Mouse (Mus musculus): ENCODE results near the gene Cep128. TPM values are rescaled to one million over a fixed set of nuclear protein-coding genes. Genes with fewer than 3 reads are reported as not detected.

The Cep128 gene
- polyA plus RNA-seq, 1 experiment from 2014 or later = 8.9 TPM

DNA sequence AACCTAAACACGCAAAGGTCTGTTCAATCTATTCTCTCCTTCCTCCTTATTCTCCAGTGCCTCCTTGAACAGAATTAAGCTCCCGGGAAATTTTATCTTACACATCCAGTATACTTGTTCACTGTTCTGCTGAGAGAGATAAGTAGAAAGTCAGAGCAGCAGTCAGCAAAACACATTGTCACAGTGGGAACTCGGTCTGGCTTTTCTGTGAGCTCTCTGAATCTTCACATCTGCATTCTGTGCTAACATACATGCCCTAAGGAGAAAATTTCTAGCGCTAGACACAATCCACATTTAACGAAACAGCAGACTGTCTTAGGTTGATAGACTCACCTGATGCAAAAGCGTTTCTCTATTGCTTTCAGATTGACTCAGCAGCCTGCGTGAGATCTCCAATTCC, 88.3 kb downstream of the Cep128 start:
- H3K27ac ChIP-seq (ENCODE audit: low read length) = peak overlapping the region; percentile 61; the same call in 1 of the 2 replicates
- ATAC-seq (ENCODE audit: low read depth) = peak; percentile 90
- WGBS (ENCODE audit: insufficient replicate concordance) = 49% methylated on average over 7 of the region's 7 CpGs
- H3K4me1 ChIP-seq (ENCODE audit: control insufficient read depth, low read depth, low read length) = peaks cover 11% of the 10 kb centered on the region
- no peaks in the 10 kb centered on the region for H3K9me3 ChIP-seq (replicated peaks; ENCODE audit: control insufficient read depth, low read length)
- no peaks in the 10 kb centered on the region for H3K27me3 ChIP-seq (ENCODE audit: control insufficient read depth, insufficient read depth, low read depth, low read length)
- H3K36me3 ChIP-seq (ENCODE audit: control insufficient read depth, insufficient read depth) = peaks cover 13% of the 10 kb centered on the region
- H3K4me2 ChIP-seq (ENCODE audit: low read depth, low read length) = 0 out of 2 replicates have a peak overlapping the region, but pooled peaks have one; percentile 12
- H3K4me3 ChIP-seq (ENCODE audit: low read depth, low read length) = no peak overlapping the region
- no peak overlapping the region for H3K9ac ChIP-seq (ENCODE audit: low read depth, low read length)

- Histone ChIP-seq H3K9ac (ENCODE audit: low read depth, low read length) (no peak overlapping the region), H3K4me1 (ENCODE audit: control insufficient read depth, low read depth, low read length) (peaks cover 11% of the 10 kb centered on the region), H3K36me3 (ENCODE audit: control insufficient read depth, insufficient read depth) (peaks cover 13% of the 10 kb centered on the region), H3K4me2 (ENCODE audit: low read depth, low read length) (0 out of 2 replicates have a peak overlapping the region, but pooled peaks have one; percentile 12), H3K9me3 (replicated peaks; ENCODE audit: control insufficient read depth, low read length) (no peaks in the 10 kb centered on the region), H3K27ac (ENCODE audit: low read length) (0 out of 2 replicates have a peak overlapping the region, but pooled peaks have one; percentile 41), H3K27me3 (ENCODE audit: control insufficient read depth, insufficient read depth, low read depth, low read length) (no peaks in the 10 kb centered on the region), H3K4me3 (ENCODE audit: low read depth, low read length) (no peak overlapping the region)
- 88% methylated on average over 3 of the region's 3 CpGs for WGBS (ENCODE audit: insufficient replicate concordance)
- peak; percentile 7; the same call in 1 of the 2 replicates for ATAC-seq (ENCODE audit: low read depth)
Observed at GRCm38 (mm10) chr12:91295436-91295835, 88.8 kb downstream of the Cep128 start.

- no peak overlapping the region for H3K4me3 ChIP-seq (ENCODE audit: low read depth, low read length)
- H3K4me1 ChIP-seq (ENCODE audit: control insufficient read depth, low read depth, low read length) = no peaks in the 10 kb centered on the region
- 58% methylated on average over 2 of the region's 2 CpGs for WGBS (ENCODE audit: insufficient replicate concordance)
- no peak for ATAC-seq (ENCODE audit: low read depth)
- no peaks in the 10 kb centered on the region for H3K27me3 ChIP-seq (ENCODE audit: control insufficient read depth, insufficient read depth, low read depth, low read length)
- no peak overlapping the region for H3K9ac ChIP-seq (ENCODE audit: low read depth, low read length)
- H3K36me3 ChIP-seq (ENCODE audit: control insufficient read depth, insufficient read depth) = no peaks in the 10 kb centered on the region
- no peak overlapping the region for H3K4me2 ChIP-seq (ENCODE audit: low read depth, low read length)
- H3K9me3 ChIP-seq (replicated peaks; ENCODE audit: control insufficient read depth, low read length) = no peaks in the 10 kb centered on the region
- H3K27ac ChIP-seq (ENCODE audit: low read length) = no peak overlapping the region
Observed at GRCm38 (mm10) chr12:91273936-91274335, 110.3 kb downstream of the Cep128 start.

GRCm38 (mm10) chr12:91269634-91270033, 114.6 kb downstream of the Cep128 start:
- 66% methylated on average over 2 of the region's 2 CpGs for WGBS (ENCODE audit: insufficient replicate concordance)
- Histone ChIP-seq H3K36me3 (ENCODE audit: control insufficient read depth, insufficient read depth) (no peaks in the 10 kb centered on the region), H3K27ac (ENCODE audit: low read length) (no peak overlapping the region), H3K27me3 (ENCODE audit: control insufficient read depth, insufficient read depth, low read depth, low read length) (no peaks in the 10 kb centered on the region), H3K4me1 (ENCODE audit: control insufficient read depth, low read depth, low read length) (no peaks in the 10 kb centered on the region), H3K4me2 (ENCODE audit: low read depth, low read length) (no peak overlapping the region), H3K4me3 (ENCODE audit: low read depth, low read length) (no peak overlapping the region), H3K9ac (ENCODE audit: low read depth, low read length) (no peak overlapping the region), H3K9me3 (replicated peaks; ENCODE audit: control insufficient read depth, low read length) (no peaks in the 10 kb centered on the region)
- ATAC-seq (ENCODE audit: low read depth) = no peak

GRCm38 (mm10) chr12:91268974-91269373, 115.2 kb downstream of the Cep128 start:
- Histone ChIP-seq H3K9ac (ENCODE audit: low read depth, low read length) (no peak overlapping the region), H3K27ac (ENCODE audit: low read length) (no peak overlapping the region), H3K9me3 (replicated peaks; ENCODE audit: control insufficient read depth, low read length) (no peaks in the 10 kb centered on the region), H3K4me1 (ENCODE audit: control insufficient read depth, low read depth, low read length) (no peaks in the 10 kb centered on the region), H3K4me3 (ENCODE audit: low read depth, low read length) (no peak overlapping the region), H3K36me3 (ENCODE audit: control insufficient read depth, insufficient read depth) (no peaks in the 10 kb centered on the region), H3K27me3 (ENCODE audit: control insufficient read depth, insufficient read depth, low read depth, low read length) (no peaks in the 10 kb centered on the region), H3K4me2 (ENCODE audit: low read depth, low read length) (no peak overlapping the region)
- no peak for ATAC-seq (ENCODE audit: low read depth)
- 49% methylated on average over 3 of the region's 3 CpGs for WGBS (ENCODE audit: insufficient replicate concordance)

DNA sequence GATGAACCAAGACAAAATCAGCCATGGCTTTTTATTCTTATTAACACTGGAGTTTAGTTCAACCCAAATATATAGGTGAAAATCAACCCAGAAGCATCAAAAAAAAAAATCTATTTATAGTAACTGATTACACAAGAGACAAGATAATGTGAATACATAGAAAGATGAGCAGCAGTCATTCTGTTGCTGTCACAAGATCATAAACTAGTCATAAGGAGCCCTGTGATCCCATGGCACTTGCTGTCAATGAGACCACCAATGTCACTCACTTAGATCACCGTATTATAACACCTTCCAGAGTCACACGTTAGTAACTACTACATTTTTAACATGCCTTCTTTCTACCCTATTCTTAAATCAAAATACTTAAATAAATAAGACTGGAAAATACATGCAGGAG, 118.2 kb downstream of the Cep128 start:
- no peak for ATAC-seq (ENCODE audit: low read depth)
- no peak overlapping the region for H3K27ac ChIP-seq (ENCODE audit: low read length)
- H3K9me3 ChIP-seq (replicated peaks; ENCODE audit: control insufficient read depth, low read length) = no peaks in the 10 kb centered on the region
- no peak overlapping the region for H3K4me2 ChIP-seq (ENCODE audit: low read depth, low read length)
- H3K27me3 ChIP-seq (ENCODE audit: control insufficient read depth, insufficient read depth, low read depth, low read length) = no peaks in the 10 kb centered on the region
- no peaks in the 10 kb centered on the region for H3K4me1 ChIP-seq (ENCODE audit: control insufficient read depth, low read depth, low read length)
- H3K4me3 ChIP-seq (ENCODE audit: low read depth, low read length) = no peak overlapping the region
- WGBS (ENCODE audit: insufficient replicate concordance) = 81% methylated on average over 2 of the region's 2 CpGs
- no peak overlapping the region for H3K9ac ChIP-seq (ENCODE audit: low read depth, low read length)
- H3K36me3 ChIP-seq (ENCODE audit: control insufficient read depth, insufficient read depth) = no peaks in the 10 kb centered on the region

DNA sequence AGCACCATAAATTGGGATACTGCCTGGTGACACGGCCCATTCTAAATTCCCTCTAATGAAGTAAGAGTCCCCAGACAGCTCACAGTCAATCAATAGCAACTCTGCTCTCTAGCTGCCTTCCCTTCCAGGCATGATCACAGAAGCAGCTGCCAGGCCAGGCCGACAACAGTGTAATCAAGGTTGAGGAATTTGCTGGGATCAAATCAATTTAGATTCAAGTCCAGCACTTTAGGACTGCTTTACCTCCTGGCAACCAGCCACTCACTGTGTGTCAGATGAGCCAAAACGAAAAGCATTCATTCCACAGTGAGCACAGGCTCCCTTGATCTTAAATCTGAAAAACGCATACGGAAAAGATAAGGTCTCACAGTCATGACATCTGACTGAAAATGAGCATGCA, 118.7 kb downstream of the Cep128 start:
- no peak for ATAC-seq (ENCODE audit: low read depth)
- WGBS (ENCODE audit: insufficient replicate concordance) = 70% methylated on average over 5 of the region's 5 CpGs
- H3K9ac ChIP-seq (ENCODE audit: low read depth, low read length) = no peak overlapping the region
- H3K27ac ChIP-seq (ENCODE audit: low read length) = no peak overlapping the region
- H3K4me3 ChIP-seq (ENCODE audit: low read depth, low read length) = no peak overlapping the region
- H3K36me3 ChIP-seq (ENCODE audit: control insufficient read depth, insufficient read depth) = no peaks in the 10 kb centered on the region
- H3K27me3 ChIP-seq (ENCODE audit: control insufficient read depth, insufficient read depth, low read depth, low read length) = no peaks in the 10 kb centered on the region
- H3K4me2 ChIP-seq (ENCODE audit: low read depth, low read length) = no peak overlapping the region
- H3K4me1 ChIP-seq (ENCODE audit: control insufficient read depth, low read depth, low read length) = no peaks in the 10 kb centered on the region
- no peaks in the 10 kb centered on the region for H3K9me3 ChIP-seq (replicated peaks; ENCODE audit: control insufficient read depth, low read length)

GRCm38 (mm10) chr12:91264828-91265355, 119.3 kb downstream of the Cep128 start:
- no peaks in the 10 kb centered on the region for H3K4me1 ChIP-seq (ENCODE audit: control insufficient read depth, low read depth, low read length)
- no peak overlapping the region for H3K9ac ChIP-seq (ENCODE audit: low read depth, low read length)
- no peaks in the 10 kb centered on the region; the same call in 1 of the 2 replicates for H3K36me3 ChIP-seq (ENCODE audit: control insufficient read depth, insufficient read depth)
- WGBS (ENCODE audit: insufficient replicate concordance) = 79% methylated on average over 3 of the region's 3 CpGs
- no peaks in the 10 kb centered on the region for H3K27me3 ChIP-seq (ENCODE audit: control insufficient read depth, insufficient read depth, low read depth, low read length)
- H3K27ac ChIP-seq (ENCODE audit: low read length) = no peak overlapping the region
- no peaks in the 10 kb centered on the region for H3K9me3 ChIP-seq (replicated peaks; ENCODE audit: control insufficient read depth, low read length)
- H3K4me2 ChIP-seq (ENCODE audit: low read depth, low read length) = no peak overlapping the region
- no peak for ATAC-seq (ENCODE audit: low read depth)
- H3K4me3 ChIP-seq (ENCODE audit: low read depth, low read length) = no peak overlapping the region

DNA sequence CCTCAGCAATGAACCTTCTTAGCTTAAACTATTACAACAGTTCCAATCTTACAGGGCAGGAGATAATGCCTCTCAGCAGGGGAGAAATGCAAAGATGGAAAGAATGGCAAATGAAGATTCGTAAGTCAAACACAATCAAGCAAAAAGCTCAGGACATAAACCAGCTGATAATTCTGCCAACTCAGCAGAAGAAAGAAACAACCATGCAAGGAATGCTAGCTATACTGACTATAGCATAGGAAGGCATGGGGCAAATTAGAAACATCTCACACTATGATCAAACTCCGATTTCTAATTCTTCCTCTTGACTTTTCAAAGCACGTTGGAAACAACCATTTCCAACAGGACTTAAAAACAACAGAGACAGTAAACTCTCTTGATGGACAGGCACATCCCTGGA, 120.5 kb downstream of the Cep128 start:
- Histone ChIP-seq H3K4me1 (ENCODE audit: control insufficient read depth, low read depth, low read length) (no peaks in the 10 kb centered on the region), H3K36me3 (ENCODE audit: control insufficient read depth, insufficient read depth) (no peaks in the 10 kb centered on the region; the same call in 1 of the 2 replicates), H3K4me2 (ENCODE audit: low read depth, low read length) (no peak overlapping the region), H3K9me3 (replicated peaks; ENCODE audit: control insufficient read depth, low read length) (no peaks in the 10 kb centered on the region), H3K9ac (ENCODE audit: low read depth, low read length) (no peak overlapping the region), H3K27me3 (ENCODE audit: control insufficient read depth, insufficient read depth, low read depth, low read length) (no peaks in the 10 kb centered on the region), H3K4me3 (ENCODE audit: low read depth, low read length) (no peak overlapping the region), H3K27ac (ENCODE audit: low read length) (no peak overlapping the region)
- 80% methylated on average over 3 of the region's 3 CpGs for WGBS (ENCODE audit: insufficient replicate concordance)
- ATAC-seq (ENCODE audit: low read depth) = no peak
